14 mouse cellular contexts compared by ENCODE assay signal in genomic region chr9:121384620-121385019, GRCm38 (mm10).
DNase-seq lines count a peak whose midpoint lies in the region; ATAC-seq and TF ChIP-seq lines count a peak whose summit lies in the region.
"Had no signal": no experiment of that assay in that cellular context is flagged by ENCODE, and none has a peak within 500 bp of the region (broad histone marks: within the 10 kb centered on the region; RNA-seq: fewer than 3 reads in every experiment).

No protein-coding gene starts in this region.

- no peak for ATAC-seq in forebrain, embryonic 14.5 days
- ATAC-seq in limb, embryonic 13.5 days (ENCODE audit: low FRiP score, low read depth) = no peak
- ATAC-seq in liver, embryonic 16.5 days (ENCODE audit: low read depth) = no peak
- ATAC-seq in stomach, postnatal 0 days (ENCODE audit: low FRiP score, low TSS enrichment) = no peak

- peaks cover 19% of the 10 kb centered on the region for H3K4me1 ChIP-seq in forebrain, embryonic 14.5 days (ENCODE audit: control insufficient read depth, insufficient read depth, low read length)
- peaks cover 36% of the 10 kb centered on the region for H3K4me1 ChIP-seq in forebrain, embryonic 10.5 days
- H3K4me1 ChIP-seq in limb, embryonic 13.5 days = peaks cover 22% of the 10 kb centered on the region
- H3K4me1 ChIP-seq in limb, embryonic 10.5 days = peaks cover 19% of the 10 kb centered on the region; the same call in 1 of the 2 replicates
- peaks cover 20% of the 10 kb centered on the region for H3K4me1 ChIP-seq in liver, embryonic 16.5 days (ENCODE audit: control insufficient read depth, low read depth, low read length)
- no peaks in the 10 kb centered on the region for H3K4me1 ChIP-seq in stomach, postnatal 0 days (replicated peaks; ENCODE audit: control insufficient read depth, insufficient read depth)

- DNase-seq in forebrain, embryonic 14.5 days (ENCODE audit: low spot score) = no peak
- no peak for DNase-seq in forebrain, embryonic 10.5 days (ENCODE audit: extremely low spot score, low spot score)
- no peak for DNase-seq in limb, embryonic 10.5 days (ENCODE audit: low spot score)
- DNase-seq in brain, adult 2 months (ENCODE audit: low read depth, low spot score) = peak; percentile 71
- DNase-seq in stomach, postnatal 0 days (ENCODE audit: low spot score) = no peak
- DNase-seq in kidney, postnatal 10 days = no peak

- H3K4me3 ChIP-seq in forebrain, embryonic 14.5 days (ENCODE audit: low read depth, low read length) = no peak overlapping the region
- H3K4me3 ChIP-seq in forebrain, embryonic 10.5 days = no peak overlapping the region
- no peak overlapping the region for H3K4me3 ChIP-seq in limb, embryonic 13.5 days
- H3K4me3 ChIP-seq in limb, embryonic 10.5 days = no peak overlapping the region
- no peak overlapping the region for H3K4me3 ChIP-seq in liver, embryonic 16.5 days (ENCODE audit: low read depth, low read length)
- no peak overlapping the region for H3K4me3 ChIP-seq in stomach, postnatal 0 days (ENCODE audit: low read depth, low read length)
- H3K4me3 ChIP-seq: heart, embryonic 12.5 days; hindbrain, embryonic 10.5 days; limb, embryonic 15.5 days; neural tube, embryonic 15.5 days; stomach, embryonic 15.5 days had no signal

- TF ChIP-seq EP300 in stomach, postnatal 0 days (optimal IDR thresholded peaks at IDR 0.05) = no peak

- 0 out of 2 replicates have a peak, but pooled peaks cover 4% of the 10 kb centered on the region for H3K36me3 ChIP-seq in forebrain, embryonic 14.5 days (ENCODE audit: control insufficient read depth, insufficient read depth, low read length)
- 0 out of 2 replicates have a peak, but pooled peaks cover 6% of the 10 kb centered on the region for H3K36me3 ChIP-seq in forebrain, embryonic 10.5 days (replicated peaks)
- H3K36me3 ChIP-seq in limb, embryonic 13.5 days = no peaks in the 10 kb centered on the region
- H3K36me3 ChIP-seq in limb, embryonic 10.5 days = no peaks in the 10 kb centered on the region
- H3K36me3 ChIP-seq in liver, embryonic 16.5 days (ENCODE audit: control insufficient read depth, insufficient read depth) = no peaks in the 10 kb centered on the region
- 0 out of 2 replicates have a peak, but pooled peaks cover 1% of the 10 kb centered on the region for H3K36me3 ChIP-seq in stomach, postnatal 0 days (ENCODE audit: control insufficient read depth, insufficient read depth, low read length)
- H3K36me3 ChIP-seq: limb, embryonic 15.5 days; neural tube, embryonic 15.5 days; stomach, embryonic 15.5 days had no signal

- no peak for TF ChIP-seq CTCF in stomach, postnatal 0 days (IDR thresholded peaks at IDR 0.05; ENCODE audit: low read depth)

- H3K9me3 ChIP-seq in forebrain, embryonic 14.5 days (replicated peaks; ENCODE audit: control insufficient read depth, low read length) = no peaks in the 10 kb centered on the region
- H3K9me3 ChIP-seq in forebrain, embryonic 10.5 days = no peaks in the 10 kb centered on the region
- no peaks in the 10 kb centered on the region for H3K9me3 ChIP-seq in limb, embryonic 13.5 days
- H3K9me3 ChIP-seq in limb, embryonic 10.5 days (replicated peaks) = no peaks in the 10 kb centered on the region
- no peaks in the 10 kb centered on the region for H3K9me3 ChIP-seq in liver, embryonic 16.5 days (replicated peaks; ENCODE audit: control insufficient read depth, low read length)
- no peaks in the 10 kb centered on the region for H3K9me3 ChIP-seq in stomach, postnatal 0 days (ENCODE audit: control insufficient read depth, low read length)
- H3K9me3 ChIP-seq: heart, embryonic 12.5 days; hindbrain, embryonic 10.5 days; limb, embryonic 15.5 days; neural tube, embryonic 15.5 days; stomach, embryonic 15.5 days had no signal

- H3K27ac ChIP-seq in forebrain, embryonic 14.5 days (ENCODE audit: low read depth, low read length) = 0 out of 2 replicates have a peak overlapping the region, but pooled peaks have one; percentile 11
- no peak overlapping the region for H3K27ac ChIP-seq in forebrain, embryonic 10.5 days
- H3K27ac ChIP-seq in limb, embryonic 13.5 days = no peak overlapping the region
- H3K27ac ChIP-seq in limb, embryonic 10.5 days = no peak overlapping the region
- no peak overlapping the region for H3K27ac ChIP-seq in liver, embryonic 16.5 days (ENCODE audit: low read length)
- no peak overlapping the region for H3K27ac ChIP-seq in stomach, postnatal 0 days (replicated peaks)
- H3K27ac ChIP-seq: limb, embryonic 15.5 days; stomach, embryonic 15.5 days had no signal

- WGBS in forebrain, embryonic 14.5 days = 78% methylated on average over 7 of the region's 7 CpGs
- 81% methylated on average over 7 of the region's 7 CpGs for WGBS in forebrain, embryonic 10.5 days
- 79% methylated on average over 7 of the region's 7 CpGs for WGBS in limb, embryonic 13.5 days
- 78% methylated on average over 7 of the region's 7 CpGs for WGBS in limb, embryonic 10.5 days
- WGBS in liver, embryonic 16.5 days (ENCODE audit: insufficient replicate concordance) = 17% methylated on average over 7 of the region's 7 CpGs
- WGBS in stomach, postnatal 0 days = 87% methylated on average over 7 of the region's 7 CpGs

- no peak overlapping the region for H3K9ac ChIP-seq in forebrain, embryonic 14.5 days (ENCODE audit: low read length)
- H3K9ac ChIP-seq in limb, embryonic 13.5 days = no peak overlapping the region
- H3K9ac ChIP-seq in liver, embryonic 16.5 days (ENCODE audit: low read depth, low read length) = no peak overlapping the region
- no peak overlapping the region for H3K9ac ChIP-seq in stomach, postnatal 0 days (ENCODE audit: low read length)
- H3K9ac ChIP-seq: neural tube, embryonic 15.5 days; stomach, embryonic 15.5 days had no signal

- no peaks in the 10 kb centered on the region for H3K27me3 ChIP-seq in forebrain, embryonic 14.5 days (replicated peaks; ENCODE audit: control insufficient read depth, insufficient read depth, low read length)
- no peaks in the 10 kb centered on the region for H3K27me3 ChIP-seq in forebrain, embryonic 10.5 days (ENCODE audit: poor library complexity, severe bottlenecking)
- H3K27me3 ChIP-seq in limb, embryonic 13.5 days = no peaks in the 10 kb centered on the region
- H3K27me3 ChIP-seq in limb, embryonic 10.5 days (ENCODE audit: low read depth, poor library complexity, severe bottlenecking) = no peaks in the 10 kb centered on the region
- H3K27me3 ChIP-seq in liver, embryonic 16.5 days (ENCODE audit: control insufficient read depth, insufficient read depth, low read depth, low read length) = no peaks in the 10 kb centered on the region
- no peaks in the 10 kb centered on the region for H3K27me3 ChIP-seq in stomach, postnatal 0 days (ENCODE audit: control insufficient read depth, insufficient read depth, low read length)
- H3K27me3 ChIP-seq: heart, embryonic 12.5 days; limb, embryonic 15.5 days; neural tube, embryonic 15.5 days; stomach, embryonic 15.5 days had no signal

- no peak overlapping the region for H3K4me2 ChIP-seq in forebrain, embryonic 14.5 days (ENCODE audit: low read length)
- H3K4me2 ChIP-seq in limb, embryonic 13.5 days (replicated peaks) = 0 out of 2 replicates have a peak overlapping the region, but pooled peaks have one; percentile 12
- peak overlapping the region; percentile 30 for H3K4me2 ChIP-seq in liver, embryonic 16.5 days (ENCODE audit: low read depth, low read length)
- H3K4me2 ChIP-seq in stomach, postnatal 0 days (replicated peaks; ENCODE audit: low read depth) = no peak overlapping the region
- H3K4me2 ChIP-seq: heart, embryonic 12.5 days; limb, embryonic 15.5 days; midbrain, embryonic 11.5 days; neural tube, embryonic 15.5 days; stomach, embryonic 15.5 days had no signal

Comparison
In these comparisons a context has a peak if more than half of its experiments do, and no peak if none do; other contexts are left out.
1. H3K4me2 ChIP-seq: peak in limb, embryonic 13.5 days (single experiment) and liver, embryonic 16.5 days (single experiment); none in forebrain, embryonic 14.5 days (single experiment) and stomach, postnatal 0 days (single experiment).